Mouse (Mus musculus): ENCODE measurements around the gene Spata18. TPM values are rescaled to one million over a fixed set of nuclear protein-coding genes. Genes with fewer than 3 reads are reported as not detected.

The Spata18 gene
- total RNA-seq (2023): not detected

DNA sequence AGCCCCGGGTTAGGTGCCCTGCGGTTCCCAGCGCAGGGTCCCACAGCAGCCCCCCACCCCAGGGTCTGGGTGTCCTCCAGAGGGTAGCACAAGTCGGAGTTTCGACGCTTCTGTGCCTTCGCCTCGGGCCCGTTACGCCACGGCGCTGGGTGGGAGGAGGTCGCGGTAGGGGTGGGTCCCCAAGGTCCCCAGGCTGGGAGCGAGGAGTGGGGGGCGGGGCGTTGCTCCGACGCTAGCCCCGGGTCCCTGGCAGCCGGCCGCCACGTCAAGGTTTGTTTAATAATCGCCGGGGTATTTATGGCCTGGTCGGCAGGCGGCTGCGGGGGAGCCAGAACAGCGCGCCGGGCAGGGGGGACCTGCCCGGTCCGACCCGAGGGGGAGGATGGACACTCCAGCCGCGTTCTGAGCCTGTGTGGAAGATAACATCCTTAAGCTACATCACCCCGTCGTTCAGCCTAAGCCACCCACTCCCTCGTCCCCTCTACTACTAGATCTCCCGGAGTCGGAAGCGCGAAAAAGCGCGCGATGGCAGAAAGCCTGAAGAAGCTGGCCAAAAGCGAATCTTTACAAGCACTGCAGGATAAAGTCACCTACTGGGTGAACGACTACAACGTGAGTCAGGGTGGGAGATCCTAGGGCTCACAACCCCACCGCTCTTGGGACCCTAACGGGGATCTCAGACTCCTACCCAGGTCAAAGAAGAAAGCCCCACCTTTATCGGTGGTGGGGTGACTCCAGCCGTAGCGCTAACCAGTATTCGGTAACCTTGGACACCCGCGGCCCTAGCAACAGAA is at the start of gene Spata18:
TSS of gene Spata18 (plus strand) at position 319 of the 794 bp plus-strand sequence.

DNA sequence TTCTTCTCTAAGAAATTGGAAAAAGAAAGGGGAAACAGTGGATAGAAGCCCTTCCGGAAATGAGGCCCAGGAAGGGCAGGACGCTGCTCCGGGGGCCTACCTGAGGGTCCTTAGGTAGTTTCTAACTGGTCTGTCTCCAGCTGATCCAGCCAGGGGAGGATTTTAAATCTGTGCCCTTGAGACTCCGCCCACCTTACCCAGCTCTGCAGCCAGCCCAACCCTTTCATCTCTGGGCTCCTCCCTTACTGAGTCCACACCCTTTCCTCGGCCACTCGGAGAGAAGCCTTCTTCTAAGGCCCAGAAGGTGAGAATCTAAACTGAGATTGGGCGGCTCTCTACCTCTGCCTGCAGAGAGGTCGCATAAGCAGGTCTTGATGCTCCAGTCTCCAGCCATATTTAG is 18.9 kb upstream of the Spata18 start, which contains the start of gene Lrrc66:
TSS of gene Lrrc66 (minus strand) at position 236 of the 400 bp plus-strand sequence.

DNA sequence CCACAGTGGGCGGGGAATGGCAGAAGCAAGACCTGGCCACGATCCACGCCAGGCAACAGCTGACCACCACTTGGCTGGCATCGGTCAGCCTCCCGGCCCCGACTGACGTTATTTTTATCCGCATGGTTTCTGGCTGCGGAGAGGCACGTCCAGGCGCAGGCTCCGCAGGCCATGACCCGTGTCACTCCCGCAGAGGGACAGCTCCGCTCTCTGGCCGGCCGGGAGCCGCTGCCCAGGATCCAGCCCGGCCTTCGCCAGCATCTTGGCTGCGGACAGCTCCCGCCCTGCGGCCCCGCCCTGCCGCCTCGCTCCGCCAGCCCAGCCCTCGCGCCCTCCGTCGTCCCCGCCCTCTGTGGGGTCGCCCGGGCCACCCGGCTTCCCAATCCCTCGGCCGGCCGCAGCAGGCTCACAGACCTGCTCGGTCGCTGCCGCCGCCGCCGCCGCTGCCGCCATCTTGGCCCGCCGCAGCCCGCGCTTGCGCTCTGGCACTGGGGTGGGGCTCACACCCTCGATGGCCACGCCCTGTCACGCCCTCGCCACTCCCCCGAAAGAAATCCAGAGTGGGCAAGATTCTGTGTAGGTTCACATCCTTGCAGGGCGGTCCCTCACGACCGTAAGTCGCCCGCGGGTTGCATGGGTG is 3.8 kb upstream of the Spata18 start, which contains the start of gene Sgcb:
TSS of gene Sgcb (minus strand) at position 530 of the 640 bp plus-strand sequence.

Other genes with a start within 250 kb of the Spata18 start
- not detected for gene Cwh43, start 245.3 kb upstream of the Spata18 start, total RNA-seq (2023)
- gene Dcun1d4, start 170.4 kb upstream of the Spata18 start, total RNA-seq (2023): 1 to 10 TPM; 5.8 to 5.9 TPM
- gene Lrrc66, start 18.9 kb upstream of the Spata18 start, total RNA-seq (2023): not detected
- gene Sgcb, start 3.6 kb upstream of the Spata18 start, total RNA-seq (2023): 1 to 10 TPM; 3.6 to 4.3 TPM

Measured in monocyte, adult 59 days (primary cell).